Mouse (Mus musculus): ENCODE data around the gene Irf7.

DNA sequence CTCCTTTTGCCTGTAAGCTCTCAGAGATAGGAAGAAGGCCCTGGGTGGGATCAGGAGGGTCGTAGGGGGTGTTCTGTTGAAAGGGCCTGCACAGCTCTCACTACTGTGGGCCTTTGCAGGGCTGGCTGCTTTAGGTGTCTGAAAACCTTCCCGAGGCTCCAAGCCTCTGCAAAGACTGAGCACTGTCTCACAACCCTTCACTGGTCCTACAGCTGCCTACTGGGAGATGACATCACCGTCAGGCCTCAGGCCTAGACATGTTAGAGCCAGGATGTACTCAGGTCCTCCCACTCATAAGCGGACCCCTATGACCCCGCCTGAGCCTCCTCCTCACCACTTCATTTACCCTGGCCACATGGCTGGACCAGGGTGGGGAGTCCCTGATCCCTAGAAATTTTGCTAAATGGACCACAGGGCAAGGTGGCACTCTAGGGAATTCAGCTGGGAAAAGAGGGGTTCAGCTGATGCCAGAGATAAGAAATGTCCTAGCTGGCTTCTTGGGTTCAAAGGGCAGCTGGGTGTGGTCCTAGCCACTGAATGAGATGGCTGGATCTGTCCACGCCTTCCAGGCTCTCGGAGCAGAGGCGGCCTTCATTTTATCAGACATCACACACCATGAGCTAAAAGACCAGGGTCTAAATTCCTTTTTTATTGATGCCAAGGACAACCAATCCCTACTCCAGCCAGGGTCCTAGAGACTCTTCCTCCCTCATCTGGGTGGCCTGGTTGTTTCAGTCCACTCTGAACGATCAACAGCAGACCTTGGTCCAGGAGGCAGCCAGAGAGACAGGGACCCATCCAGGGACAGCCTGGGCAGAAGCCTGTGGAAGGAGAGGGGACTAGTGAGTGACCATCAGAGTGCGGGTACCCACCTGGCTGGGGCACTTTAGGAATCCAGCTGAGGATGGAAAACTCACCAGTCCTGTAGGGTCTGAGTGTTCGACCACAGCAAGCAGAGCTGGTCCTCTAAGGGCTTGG lies 11.7 kb upstream of the Irf7 start:
- TF ChIP-seq CTCF (IDR thresholded peaks at IDR 0.05; ENCODE audit: borderline replicate concordance, control insufficient read depth, extremely low read depth, insufficient read depth, low read length, poor library complexity), result no peak
- TF ChIP-seq POLR2A (IDR thresholded peaks at IDR 0.05; ENCODE audit: control insufficient read depth, extremely low read depth, insufficient read depth, low read length, poor library complexity), result no peak
